Mouse (Mus musculus): ENCODE results near the gene Tmbim7.
"Not testable (repeated sequence)": the region's sequence is repeated elsewhere in the genome, so short reads cannot be mapped to it uniquely, and the experiment has no call there.

Tmbim7 gene

GRCm38 (mm10) chr5:3650881-3651280 lies at the start of gene Tmbim7:
Gene Tmbim7, plus strand, starts transcription at chr5:3651181.
- in situ Hi-C loops (cut with MboI), result no loop called here

GRCm38 (mm10) chr5:3607114-3607513 lies 43.9 kb upstream of the Tmbim7 start:
- in situ Hi-C loops (cut with MboI), result no loop called here

- in situ Hi-C loops (cut with MboI), result no loop called here
These were observed 41.7 kb upstream of the Tmbim7 start for GRCm38 (mm10) chr5:3609241-3609640.

DNA sequence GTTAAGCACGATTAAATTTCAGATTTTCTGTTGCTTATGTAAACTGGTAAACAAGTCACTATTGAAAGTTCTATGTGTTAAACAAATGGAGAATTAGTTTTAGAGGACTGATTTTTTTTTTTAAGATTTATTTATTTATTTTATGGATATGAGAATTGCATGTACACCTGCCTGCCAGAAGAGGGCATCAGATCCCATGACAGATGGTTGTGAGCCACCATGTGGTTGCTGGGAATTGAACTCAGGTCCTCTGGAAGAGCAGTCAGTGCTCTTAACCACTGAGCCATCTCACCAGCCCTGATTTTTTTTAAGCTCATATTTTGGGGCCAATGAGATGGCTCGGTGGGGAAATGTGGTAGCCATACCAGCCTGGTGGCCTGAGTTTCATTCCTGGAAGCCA lies 39.1 kb upstream of the Tmbim7 start:
- in situ Hi-C loops (cut with MboI), result not testable (repeated sequence)

DNA sequence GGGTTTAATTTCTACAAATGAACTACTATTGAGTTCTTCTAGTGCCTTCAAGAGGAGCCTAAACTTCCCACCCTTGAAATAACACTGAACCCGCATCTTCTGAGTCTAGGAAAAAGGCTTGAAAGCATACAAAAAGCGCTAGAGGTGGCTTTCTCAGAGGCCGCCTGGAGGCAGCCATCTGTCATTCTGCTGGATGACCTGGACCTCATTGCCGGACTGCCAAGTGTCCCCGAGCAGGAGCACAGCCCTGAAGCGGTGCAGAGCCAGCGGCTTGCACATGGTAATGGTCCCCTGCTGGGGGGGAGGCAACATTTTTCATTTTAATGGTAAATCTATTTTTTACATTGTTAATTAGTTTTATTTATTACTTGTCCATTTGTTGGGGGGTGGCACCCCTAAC lies 30.5 kb upstream of the Tmbim7 start:
- in situ Hi-C loops (cut with MboI), result no loop called here

DNA sequence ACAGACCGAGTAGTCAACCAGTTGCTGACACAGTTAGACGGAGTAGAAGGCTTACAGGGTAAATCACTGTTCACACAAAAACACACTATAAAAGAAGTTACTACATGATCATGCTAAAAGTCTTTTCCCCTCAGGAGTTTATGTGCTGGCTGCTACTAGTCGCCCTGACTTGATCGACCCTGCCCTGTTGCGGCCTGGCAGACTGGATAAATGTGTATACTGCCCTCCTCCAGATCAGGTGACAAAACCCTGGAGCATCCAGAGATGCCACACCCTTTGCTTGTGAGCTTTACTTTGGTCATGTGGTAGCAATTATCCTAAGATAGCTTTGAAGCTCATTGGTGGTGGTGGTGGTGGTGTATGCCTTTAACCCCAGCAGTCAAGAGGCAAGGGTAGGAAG lies 20.9 kb upstream of the Tmbim7 start:
- in situ Hi-C loops (cut with MboI), result no loop called here

DNA sequence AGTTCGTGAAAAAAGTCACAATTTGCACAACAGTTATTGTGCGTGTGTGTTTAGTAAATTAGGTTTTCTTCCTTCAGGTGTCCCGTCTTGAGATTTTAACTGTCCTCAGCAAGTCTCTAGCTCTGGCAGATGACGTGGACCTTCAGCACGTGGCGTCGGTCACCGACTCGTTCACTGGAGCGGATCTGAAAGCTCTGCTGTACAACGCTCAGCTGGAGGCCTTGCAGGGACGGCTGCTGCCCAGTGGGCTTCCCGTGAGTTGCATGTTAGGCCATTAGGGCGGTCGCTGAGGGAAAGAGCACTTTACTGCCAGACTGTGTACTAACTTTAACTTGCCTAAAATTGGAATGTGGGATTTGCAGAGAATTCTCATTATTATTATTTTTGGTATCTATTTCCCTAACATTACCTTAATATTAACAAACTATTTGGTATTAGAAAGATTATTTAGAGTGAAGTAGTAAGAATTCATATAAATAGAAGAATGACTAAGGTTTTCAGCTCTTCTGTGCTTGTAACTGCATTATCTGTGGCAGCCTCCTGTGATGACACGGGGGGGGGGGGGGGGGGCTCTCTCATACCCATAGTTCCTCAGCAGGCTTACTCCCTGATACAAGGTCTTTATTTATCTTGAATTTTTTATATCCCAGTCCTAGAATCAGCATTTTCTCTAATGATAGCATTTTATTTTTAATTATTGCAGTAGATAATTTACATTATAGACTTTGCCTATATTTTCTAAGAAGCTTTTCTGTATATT lies 19.3 kb upstream of the Tmbim7 start:
- in situ Hi-C loops (cut with MboI), result no loop called here

DNA sequence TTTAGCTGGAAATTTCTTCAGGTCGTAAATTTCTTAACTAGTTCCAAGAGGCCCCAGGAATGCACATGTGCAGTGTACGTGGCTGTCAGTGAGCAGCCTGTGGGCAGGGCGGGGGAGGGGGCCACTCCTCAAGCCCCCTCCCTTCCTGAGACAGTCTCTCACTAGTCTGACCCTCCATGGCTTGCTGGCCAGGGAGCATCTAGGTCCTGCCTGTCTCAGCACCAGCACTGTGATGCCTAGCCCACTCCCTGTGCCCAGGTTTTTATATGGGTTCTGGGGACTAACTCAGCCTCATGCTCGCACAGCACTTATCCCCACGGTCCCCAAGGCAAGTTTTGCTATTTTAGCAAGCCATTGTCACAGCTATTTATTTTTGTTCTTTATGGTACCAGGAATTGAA lies 18.7 kb upstream of the Tmbim7 start:
- in situ Hi-C loops (cut with MboI), result no loop called here

GRCm38 (mm10) chr5:3633315-3633714 lies 17.7 kb upstream of the Tmbim7 start:
- in situ Hi-C loops (cut with MboI), result no loop called here

- in situ Hi-C loops (cut with MboI), result no loop called here
These were observed 17.0 kb upstream of the Tmbim7 start for GRCm38 (mm10) chr5:3633951-3634350.

DNA sequence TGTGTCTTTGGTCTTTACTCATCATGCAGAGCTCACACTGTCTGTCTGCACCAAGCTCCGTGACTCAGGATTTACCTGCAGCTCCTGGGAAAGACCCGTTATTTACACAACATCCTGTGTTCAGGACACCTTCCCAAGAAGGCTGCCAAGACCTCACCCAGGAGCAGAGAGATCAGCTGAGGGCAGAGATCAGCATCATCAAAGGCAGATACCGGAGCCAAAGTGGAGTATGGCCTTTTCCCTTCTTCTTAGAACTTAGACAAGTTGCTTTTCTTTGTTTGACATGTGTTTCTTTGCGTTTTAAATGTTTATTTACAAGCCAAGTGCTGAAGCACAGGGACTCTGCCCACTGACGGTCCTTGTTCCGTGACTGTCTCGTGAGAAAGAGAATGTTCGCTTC lies 15.7 kb upstream of the Tmbim7 start:
- in situ Hi-C loops (cut with MboI), result no loop called here

DNA sequence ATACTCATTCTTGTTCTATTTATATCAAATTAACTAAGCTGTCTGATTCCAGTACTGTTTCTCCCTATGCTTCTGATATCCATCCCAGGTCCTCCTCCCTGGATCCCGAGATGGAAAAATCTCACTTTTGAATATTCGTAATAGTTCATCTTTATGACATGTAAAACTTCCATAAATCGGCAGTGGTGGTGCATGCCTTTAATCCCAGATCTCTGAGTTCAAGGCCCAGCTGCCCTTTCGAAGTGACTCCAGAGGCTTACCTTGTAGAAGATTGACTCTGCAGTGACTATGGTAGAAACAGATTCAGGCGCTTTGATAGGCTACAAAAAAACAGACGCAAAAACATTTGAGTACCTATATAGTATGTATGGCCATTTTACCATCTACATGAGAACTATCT lies 6.4 kb upstream of the Tmbim7 start:
- in situ Hi-C loops (cut with MboI), result no loop called here

- in situ Hi-C loops (cut with MboI), result no loop called here
These were observed 5.7 kb upstream of the Tmbim7 start for GRCm38 (mm10) chr5:3645326-3645725.

- in situ Hi-C loops (cut with MboI), result no loop called here
These were observed 4.4 kb upstream of the Tmbim7 start for GRCm38 (mm10) chr5:3646539-3646938.

GRCm38 (mm10) chr5:3646991-3647707 lies 3.8 kb upstream of the Tmbim7 start:
- in situ Hi-C loops (cut with MboI), result no loop called here

DNA sequence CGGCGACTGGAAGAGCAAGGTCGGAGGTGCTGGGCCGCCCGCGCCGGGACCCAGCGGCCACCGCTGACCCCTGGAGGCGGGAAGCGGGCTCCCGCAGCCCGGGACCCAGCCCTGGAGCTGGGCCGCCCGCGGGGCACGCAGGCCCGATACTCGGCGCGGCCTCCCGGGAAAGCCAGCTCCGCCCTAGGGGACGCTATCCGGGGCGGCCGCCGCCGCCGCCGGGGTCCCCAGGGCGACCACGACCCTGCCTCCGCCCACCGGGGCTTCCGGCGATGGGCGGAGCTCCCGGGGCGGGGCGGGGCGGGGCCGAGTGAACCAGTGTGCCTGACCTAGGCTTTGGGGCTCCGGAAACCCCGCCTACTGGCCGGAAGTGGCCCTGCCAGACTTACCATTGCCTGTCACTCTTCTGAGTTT lies 3.3 kb upstream of the Tmbim7 start:
- in situ Hi-C loops (cut with MboI), result no loop called here

- in situ Hi-C loops (cut with MboI), result no loop called here
These were observed 2.7 kb upstream of the Tmbim7 start for GRCm38 (mm10) chr5:3648206-3648848.

- in situ Hi-C loops (cut with MboI), result no loop called here
These were observed 2.2 kb upstream of the Tmbim7 start for GRCm38 (mm10) chr5:3648849-3649210.

GRCm38 (mm10) chr5:3651621-3652020 lies 640 bp downstream of the Tmbim7 start:
- in situ Hi-C loops (cut with MboI), result no loop called here

DNA sequence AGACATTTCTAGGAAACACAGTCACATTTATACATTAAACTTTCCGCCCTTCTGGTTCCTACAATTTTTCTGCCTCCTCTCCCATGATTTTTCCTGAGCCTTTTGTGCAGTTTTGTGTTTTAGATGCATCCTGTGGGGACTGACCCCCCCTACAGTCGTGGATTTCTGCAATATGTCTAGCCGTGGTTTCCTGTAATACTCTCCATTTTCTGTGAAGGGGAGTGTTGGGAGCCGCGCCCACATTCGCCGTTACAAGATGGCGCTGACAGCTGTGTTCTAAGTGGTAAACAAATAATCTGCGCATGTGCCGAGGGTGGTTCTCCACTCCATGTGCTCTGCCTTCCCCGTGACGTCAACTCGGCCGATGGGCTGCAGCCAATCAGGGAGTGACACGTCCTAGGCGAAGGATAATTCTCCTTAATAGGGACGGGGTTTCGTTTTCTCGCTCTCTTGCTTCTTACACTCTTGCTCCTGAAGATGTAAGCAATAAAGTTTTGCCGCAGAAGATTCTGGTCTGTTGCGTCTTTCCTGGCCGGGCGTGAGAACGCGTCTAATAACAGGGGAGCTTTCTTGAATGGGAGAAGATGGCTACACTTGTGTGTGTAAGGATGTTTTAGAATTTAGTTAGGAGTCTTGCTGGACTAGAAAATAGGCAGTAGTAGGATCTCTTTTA lies 2.1 kb downstream of the Tmbim7 start:
- in situ Hi-C loops (cut with MboI), result not testable (repeated sequence)

DNA sequence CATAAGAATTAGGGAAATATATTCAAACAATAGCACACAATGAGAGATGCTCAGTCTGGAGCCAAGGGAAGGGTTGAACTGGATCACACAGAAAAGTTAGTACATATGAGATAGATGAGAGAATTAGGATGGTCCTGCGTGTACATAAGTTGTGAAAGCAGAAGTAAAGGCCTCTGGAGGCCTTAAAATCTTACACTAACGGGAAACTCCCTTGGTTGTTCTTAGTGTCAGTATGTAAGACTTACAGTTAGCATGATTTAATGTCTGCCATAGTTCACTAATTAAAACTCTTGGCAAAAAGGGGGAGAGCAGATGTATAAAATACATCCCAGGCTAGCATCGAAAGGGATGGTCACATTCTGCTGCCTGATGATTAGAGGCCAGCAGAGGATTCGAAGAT lies 2.8 kb downstream of the Tmbim7 start:
- in situ Hi-C loops (cut with MboI), result no loop called here

GRCm38 (mm10) chr5:3657085-3657484 lies 6.1 kb downstream of the Tmbim7 start, which contains the start of gene Gatad1:
Gene Gatad1, minus strand, starts transcription at chr5:3657185.
- in situ Hi-C loops (cut with MboI), result no loop called here

All from mature B cell (primary cell).